Mouse (Mus musculus): ENCODE data around the gene Itga4. TPM values are rescaled to one million over a fixed set of nuclear protein-coding genes. Genes with fewer than 3 reads are reported as not detected.

Gene Itga4
- polyA plus RNA-seq, 1 experiment = 1.5 TPM

DNA sequence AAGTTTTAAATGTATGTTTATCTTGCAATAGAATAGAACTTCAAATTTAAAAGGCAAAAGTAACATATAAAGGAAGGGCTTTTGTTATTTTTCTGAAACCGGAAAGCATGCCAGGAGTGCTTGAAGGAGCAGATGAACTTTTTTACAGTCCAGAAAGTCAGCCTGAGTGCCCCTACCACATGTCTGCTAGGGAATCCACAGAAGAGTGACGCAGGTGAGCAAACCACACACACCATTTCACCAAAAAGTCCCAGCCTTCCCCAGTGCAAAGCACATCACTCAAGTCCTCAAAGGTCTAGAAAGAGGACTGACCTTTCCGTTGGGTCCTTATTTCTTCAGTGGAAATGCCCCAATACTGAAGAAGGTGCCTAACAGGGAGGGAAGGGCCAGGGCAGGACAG lies 11.3 kb downstream of the Itga4 start:
- DNase-seq (ENCODE audit: low read depth) = no peak

DNA sequence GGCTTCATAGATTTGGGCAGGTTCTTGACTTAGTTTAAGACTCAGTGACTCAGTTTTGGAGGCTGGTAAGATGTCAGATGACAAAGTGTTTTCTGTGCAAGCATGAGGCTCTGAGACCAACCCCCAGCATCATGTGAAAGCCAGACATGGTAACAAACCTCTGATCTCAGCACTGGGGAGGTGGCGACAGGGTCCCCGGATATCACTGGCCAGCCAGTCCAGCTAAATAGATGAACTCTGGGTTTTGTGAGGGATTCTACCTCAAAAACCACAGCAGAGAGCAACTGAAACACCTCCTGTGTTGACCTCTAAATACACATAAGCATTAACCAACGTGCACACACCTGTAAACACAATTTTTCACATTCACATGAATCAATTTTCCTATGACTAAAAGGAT lies 12.0 kb downstream of the Itga4 start:
- DNase-seq (ENCODE audit: low read depth) = no peak

DNA sequence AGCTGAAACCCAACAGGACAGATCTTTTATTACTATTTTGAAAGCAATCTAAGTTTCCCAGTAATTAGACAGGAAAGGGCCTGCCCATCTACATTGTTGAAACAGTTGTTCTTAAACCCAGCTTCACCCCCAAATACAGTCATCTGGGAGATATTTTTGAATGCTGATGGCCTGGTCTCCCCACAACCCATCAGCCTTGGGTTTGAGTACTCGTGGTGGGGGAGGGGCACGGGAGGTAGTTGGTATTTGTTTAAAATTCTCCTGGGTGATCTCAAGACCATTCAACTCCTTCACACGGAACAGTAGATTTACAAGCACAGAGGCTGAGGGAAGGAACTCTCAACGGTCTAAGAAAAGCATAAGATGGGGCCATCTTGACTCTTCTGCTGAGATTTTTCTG lies 13.6 kb downstream of the Itga4 start:
- DNase-seq (ENCODE audit: low read depth) = no peak

DNA sequence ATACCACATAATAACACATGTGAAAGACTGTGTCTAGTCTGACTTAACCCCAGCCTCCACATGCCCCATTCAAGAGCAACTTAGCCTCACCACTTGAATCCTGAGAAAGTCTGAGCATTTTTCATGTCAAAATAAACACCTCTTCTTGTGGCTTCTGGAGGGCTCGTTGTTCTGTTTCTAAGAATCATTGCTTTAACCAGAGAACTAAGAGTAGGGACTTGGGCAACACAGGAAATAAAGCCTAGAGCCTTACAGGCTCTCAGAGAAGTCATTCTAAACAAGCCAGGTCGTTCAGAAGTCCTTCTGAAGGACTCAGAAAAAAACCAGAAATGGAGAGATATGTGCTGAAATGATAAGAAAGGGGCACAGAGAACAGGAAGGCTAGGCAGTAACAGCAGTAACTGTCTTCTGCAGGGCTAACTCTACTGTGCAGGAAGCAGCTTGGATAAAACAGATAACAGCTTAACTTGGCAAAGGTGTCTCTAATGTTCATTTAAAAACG lies 14.9 kb downstream of the Itga4 start:
- no peak for DNase-seq (ENCODE audit: low read depth)

- DNase-seq (ENCODE audit: low read depth) = no peak
Measured at GRCm38 (mm10) chr2:79271838-79272237, 16.6 kb downstream of the Itga4 start.

DNA sequence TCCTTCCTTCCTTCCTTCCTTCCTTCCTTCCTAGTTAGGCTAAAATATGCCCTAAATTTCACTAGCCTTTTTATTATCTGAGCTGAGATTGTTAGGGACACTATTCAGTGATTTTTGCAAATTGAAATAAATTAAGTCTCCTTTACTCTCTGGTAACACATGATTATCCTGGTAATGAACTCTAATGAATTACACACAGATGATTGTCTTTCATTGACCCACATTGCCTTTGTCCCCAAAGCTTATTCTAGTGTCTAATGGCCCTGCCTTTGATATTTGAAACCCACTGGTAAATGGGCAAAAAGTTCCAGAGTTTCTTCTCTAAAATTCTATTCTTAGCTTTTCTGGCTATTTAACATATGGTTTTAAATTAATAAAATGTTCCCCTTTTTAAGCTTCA lies 23.4 kb downstream of the Itga4 start:
- DNase-seq (ENCODE audit: low read depth) = no peak

DNA sequence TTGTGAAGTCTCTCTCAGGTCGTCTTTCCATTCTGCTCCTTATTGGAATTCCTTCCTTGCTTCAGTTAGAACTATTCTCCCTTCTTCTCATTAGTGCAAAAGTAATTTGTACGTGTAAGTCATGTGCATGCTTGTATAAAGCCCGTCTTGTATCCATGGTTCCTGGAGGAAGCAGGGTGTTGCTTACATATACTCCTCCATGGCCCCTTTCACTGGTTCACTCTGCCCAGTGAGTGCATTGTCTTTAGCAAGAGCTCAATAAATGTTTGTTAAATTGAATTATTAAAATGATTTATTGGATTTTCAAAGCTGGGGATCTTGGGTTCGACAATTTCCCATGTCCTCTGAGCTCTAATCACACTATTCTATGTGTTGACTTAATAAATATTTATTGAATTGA lies 29.0 kb downstream of the Itga4 start:
- no peak for DNase-seq (ENCODE audit: low read depth)

DNA sequence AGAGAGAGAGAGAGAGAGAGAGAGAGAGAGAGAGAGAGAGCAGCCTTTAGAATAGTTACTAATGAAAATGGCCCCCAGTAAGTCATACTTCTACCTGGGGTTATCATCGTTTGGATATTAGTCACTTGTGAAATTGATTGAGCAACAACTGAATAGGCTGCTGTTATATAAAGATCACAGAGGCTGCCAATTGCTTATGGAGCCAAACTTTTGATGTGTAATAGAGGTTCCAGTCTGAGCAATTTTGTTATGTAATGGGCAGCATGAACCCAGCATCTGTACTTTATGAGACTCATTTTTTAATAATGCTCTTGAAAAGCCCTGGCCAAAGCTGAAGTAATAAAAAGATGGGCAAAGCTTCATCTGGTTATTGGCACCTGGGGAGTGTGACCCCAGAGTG lies 34.9 kb downstream of the Itga4 start:
- peak; percentile 61 for DNase-seq (ENCODE audit: low read depth)

GRCm38 (mm10) chr2:79291922-79292321 lies 36.7 kb downstream of the Itga4 start:
- no peak for DNase-seq (ENCODE audit: low read depth)

GRCm38 (mm10) chr2:79292431-79292830 lies 37.2 kb downstream of the Itga4 start:
- DNase-seq (ENCODE audit: low read depth) = no peak

DNA sequence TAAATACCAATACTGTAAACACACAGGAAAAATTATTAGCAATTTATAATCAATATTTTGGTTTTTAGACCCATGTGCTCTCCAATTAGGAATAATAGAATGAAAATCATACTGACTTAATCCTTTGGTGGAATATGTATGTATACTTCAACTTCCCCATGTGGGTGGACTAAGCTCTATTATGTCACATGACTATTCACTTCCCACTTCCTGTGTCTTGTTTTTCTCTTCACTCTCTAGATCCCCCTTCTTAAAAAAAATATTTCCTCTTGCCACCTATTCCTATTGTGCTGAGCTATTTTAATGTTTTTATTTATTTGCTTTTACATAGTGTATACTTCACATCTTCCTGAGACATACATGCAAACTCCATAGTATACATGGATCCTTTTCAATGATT lies 47.2 kb downstream of the Itga4 start:
- no peak for DNase-seq (ENCODE audit: low read depth)

GRCm38 (mm10) chr2:79307549-79307948 lies 52.3 kb downstream of the Itga4 start:
- DNase-seq (ENCODE audit: low read depth) = no peak

GRCm38 (mm10) chr2:79309454-79310118 lies 54.4 kb downstream of the Itga4 start:
- no peak for DNase-seq (ENCODE audit: low read depth)

GRCm38 (mm10) chr2:79312499-79312898 lies 57.3 kb downstream of the Itga4 start:
- DNase-seq (ENCODE audit: low read depth) = no peak

DNA sequence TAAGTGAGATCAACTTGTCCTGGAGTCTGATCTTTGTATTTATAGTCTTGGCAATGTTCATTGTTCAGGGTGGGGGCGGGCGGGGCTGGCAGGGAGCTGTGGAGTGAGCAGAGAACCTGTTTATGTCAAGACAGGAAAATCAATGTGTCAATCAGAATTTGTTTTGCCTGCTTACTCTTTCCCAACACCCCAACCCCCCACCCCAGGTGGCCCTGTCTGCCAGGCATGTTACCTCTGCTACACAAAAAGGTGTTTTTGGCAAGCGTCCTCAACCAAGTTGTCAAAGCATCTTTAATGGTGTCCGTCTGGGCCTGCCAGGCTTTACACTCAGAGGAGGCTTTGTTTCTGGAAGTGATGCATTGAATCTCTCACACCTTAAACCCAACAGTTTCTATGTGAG lies 59.9 kb downstream of the Itga4 start:
- DNase-seq (ENCODE audit: low read depth) = no peak

- no peak for DNase-seq (ENCODE audit: low read depth)
Measured at GRCm38 (mm10) chr2:79316182-79316880, 61.1 kb downstream of the Itga4 start.

GRCm38 (mm10) chr2:79328079-79328478 lies 72.9 kb downstream of the Itga4 start:
- DNase-seq (ENCODE audit: low read depth) = no peak

- DNase-seq (ENCODE audit: low read depth) = no peak
Measured at GRCm38 (mm10) chr2:79334661-79335060, 79.4 kb downstream of the Itga4 start.

- no peak for DNase-seq (ENCODE audit: low read depth)
Measured at GRCm38 (mm10) chr2:79336141-79336540, 80.9 kb downstream of the Itga4 start.

- no peak for DNase-seq (ENCODE audit: low read depth)
Measured at GRCm38 (mm10) chr2:79339003-79339402, 83.8 kb downstream of the Itga4 start.

- DNase-seq (ENCODE audit: low read depth) = no peak
Measured at GRCm38 (mm10) chr2:79343115-79343514, 87.9 kb downstream of the Itga4 start.

DNA sequence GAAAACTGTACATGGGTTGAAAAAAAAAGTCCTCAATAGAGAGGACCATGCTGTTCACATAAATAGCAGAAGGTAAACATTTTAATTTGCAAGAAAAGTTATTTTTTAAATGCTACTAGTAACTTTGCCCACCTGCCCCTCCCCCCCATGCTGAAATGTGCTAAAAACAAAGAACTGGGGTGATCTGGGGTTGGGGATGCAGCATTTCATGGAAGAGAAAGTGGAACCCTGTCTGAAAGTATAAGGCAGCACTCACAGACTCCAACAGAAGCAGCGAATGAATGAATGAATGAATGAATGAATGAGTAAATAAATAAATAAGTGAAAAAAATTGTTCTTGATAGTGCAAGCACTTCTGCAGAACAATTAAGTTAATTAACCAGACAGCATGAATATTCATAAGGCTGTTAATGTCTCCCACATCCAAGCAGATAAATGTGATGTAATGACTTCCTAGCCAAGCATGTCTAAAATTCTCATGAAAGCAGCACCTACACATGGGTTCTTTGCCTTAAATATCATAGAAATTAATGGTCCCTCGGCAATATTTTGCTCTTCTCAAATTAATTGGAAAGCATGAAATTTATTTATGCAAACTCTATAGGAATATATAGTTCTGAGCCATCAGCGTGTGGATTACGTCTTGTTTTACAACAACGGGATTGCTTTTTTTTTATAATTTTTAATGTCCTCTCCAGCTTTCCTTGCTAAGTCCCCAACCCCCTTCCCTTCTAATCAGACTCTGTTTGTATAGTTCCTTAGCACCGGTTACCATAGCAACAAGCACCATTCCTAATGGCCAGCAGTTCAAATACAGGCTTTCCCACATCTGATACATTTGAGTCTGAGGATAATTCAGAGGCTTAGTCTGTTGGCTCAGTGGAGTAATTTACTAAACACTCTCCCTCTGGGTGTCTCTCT lies 96.2 kb downstream of the Itga4 start:
- DNase-seq (ENCODE audit: low read depth) = no peak

Data from gonadal fat pad, adult 2 months (tissue).